Mouse (Mus musculus): Measurements from ENCODE around the gene Ppp1cc. TPM values are rescaled to one million over a fixed set of nuclear protein-coding genes. Genes with fewer than 3 reads are reported as not detected.
"Not testable (repeated sequence)": the region's sequence is repeated elsewhere in the genome, so short reads cannot be mapped to it uniquely, and the experiment has no call there.

Gene Ppp1cc
- polyA plus RNA-seq, 1 experiment, result 73.9 TPM

GRCm38 (mm10) chr5:122209591-122210368 is 51.7 kb downstream of the Ppp1cc start:
- Histone ChIP-seq H3K4me1 (ENCODE audit: control insufficient read depth, insufficient read depth, insufficient read length) (peaks cover 19% of the 10 kb centered on the region; the same call in 1 of the 2 replicates), H3K36me3 (ENCODE audit: control insufficient read depth, insufficient read depth, low read length) (peaks cover 9% of the 10 kb centered on the region), H3K27me3 (ENCODE audit: control insufficient read depth, insufficient read depth, low read length) (no peaks in the 10 kb centered on the region), H3K4me3 (ENCODE audit: extremely low read depth, insufficient read depth, insufficient read length) (peak overlapping the region; percentile 69), H3K27ac (ENCODE audit: insufficient read depth, low read length) (peak overlapping the region; percentile 95)
- TF ChIP-seq CTCF (IDR thresholded peaks at IDR 0.05; ENCODE audit: extremely low read depth, insufficient read depth, insufficient read length, insufficient replicate concordance), result 0 out of 2 replicates have a peak, but pooled peaks have one; percentile 0
- peak; percentile 71 for TF ChIP-seq POLR2A (IDR thresholded peaks at IDR 0.05; ENCODE audit: low read depth, low read length)
- DNase-seq (ENCODE audit: low read depth in 1 of 2, low spot score in 2 of 2), result peak; percentile 73 to 82
- 9% methylated on average over 21 of the region's 21 CpGs for WGBS

GRCm38 (mm10) chr5:122210890-122211289 is 52.8 kb downstream of the Ppp1cc start:
- WGBS, result 72% methylated on average over 8 of the region's 8 CpGs
- peaks cover 18% of the 10 kb centered on the region for H3K4me1 ChIP-seq (ENCODE audit: control insufficient read depth, insufficient read depth, insufficient read length)
- DNase-seq (ENCODE audit: low read depth in 1 of 2, low spot score in 2 of 2), result no peak
- no peak for TF ChIP-seq CTCF (IDR thresholded peaks at IDR 0.05; ENCODE audit: extremely low read depth, insufficient read depth, insufficient read length, insufficient replicate concordance)
- no peak for TF ChIP-seq POLR2A (IDR thresholded peaks at IDR 0.05; ENCODE audit: low read depth, low read length)
- H3K27ac ChIP-seq (ENCODE audit: insufficient read depth, low read length), result peak overlapping the region; percentile 95
- H3K27me3 ChIP-seq (ENCODE audit: control insufficient read depth, insufficient read depth, low read length), result no peaks in the 10 kb centered on the region
- H3K4me3 ChIP-seq (ENCODE audit: extremely low read depth, insufficient read depth, insufficient read length), result peak overlapping the region; percentile 69
- peaks cover 9% of the 10 kb centered on the region for H3K36me3 ChIP-seq (ENCODE audit: control insufficient read depth, insufficient read depth, low read length)

GRCm38 (mm10) chr5:122212125-122212524 is 54.0 kb downstream of the Ppp1cc start:
- Histone ChIP-seq H3K36me3 (ENCODE audit: control insufficient read depth, insufficient read depth, low read length) (peaks cover 13% of the 10 kb centered on the region), H3K27me3 (ENCODE audit: control insufficient read depth, insufficient read depth, low read length) (no peaks in the 10 kb centered on the region), H3K27ac (ENCODE audit: insufficient read depth, low read length) (peak overlapping the region; percentile 95), H3K4me1 (ENCODE audit: control insufficient read depth, insufficient read depth, insufficient read length) (peaks cover 21% of the 10 kb centered on the region), H3K4me3 (ENCODE audit: extremely low read depth, insufficient read depth, insufficient read length) (peak overlapping the region; percentile 66)
- WGBS, result 58% methylated on average over 8 of the region's 8 CpGs
- no peak for TF ChIP-seq POLR2A (IDR thresholded peaks at IDR 0.05; ENCODE audit: low read depth, low read length)
- TF ChIP-seq CTCF (IDR thresholded peaks at IDR 0.05; ENCODE audit: extremely low read depth, insufficient read depth, insufficient read length, insufficient replicate concordance), result no peak
- DNase-seq (ENCODE audit: low read depth in 1 of 2, low spot score in 2 of 2), result no peak

GRCm38 (mm10) chr5:122212820-122213219 is 54.7 kb downstream of the Ppp1cc start:
- WGBS, result 97% methylated on average over 1 of the region's 1 CpGs

GRCm38 (mm10) chr5:122213861-122214260 is 55.8 kb downstream of the Ppp1cc start:
- Histone ChIP-seq H3K4me1 (ENCODE audit: control insufficient read depth, insufficient read depth, insufficient read length) (peaks cover 18% of the 10 kb centered on the region), H3K36me3 (ENCODE audit: control insufficient read depth, insufficient read depth, low read length) (peaks cover 15% of the 10 kb centered on the region), H3K4me3 (ENCODE audit: extremely low read depth, insufficient read depth, insufficient read length) (peak overlapping the region; percentile 32; the same call in 1 of the 2 replicates), H3K27me3 (ENCODE audit: control insufficient read depth, insufficient read depth, low read length) (no peaks in the 10 kb centered on the region), H3K27ac (ENCODE audit: insufficient read depth, low read length) (peak overlapping the region; percentile 84)
- WGBS, result 56% methylated on average over 6 of the region's 6 CpGs
- DNase-seq (ENCODE audit: low read depth in 1 of 2, low spot score in 2 of 2), result peak in 1 of 2 experiments; percentile 41
- no peak for TF ChIP-seq CTCF (IDR thresholded peaks at IDR 0.05; ENCODE audit: extremely low read depth, insufficient read depth, insufficient read length, insufficient replicate concordance)
- TF ChIP-seq POLR2A (IDR thresholded peaks at IDR 0.05; ENCODE audit: low read depth, low read length), result no peak

More at GRCm38 (mm10) chr5:122212820-122213219, 54.7 kb downstream of the Ppp1cc start:
- H3K36me3 ChIP-seq (ENCODE audit: control insufficient read depth, insufficient read depth, low read length), result peaks cover 13% of the 10 kb centered on the region
- DNase-seq (ENCODE audit: low read depth in 1 of 2, low spot score in 2 of 2), result peak in 1 of 2 experiments; percentile 28
- peaks cover 17% of the 10 kb centered on the region for H3K4me1 ChIP-seq (ENCODE audit: control insufficient read depth, insufficient read depth, insufficient read length)
- H3K27ac ChIP-seq (ENCODE audit: insufficient read depth, low read length); H3K4me3 ChIP-seq (ENCODE audit: extremely low read depth, insufficient read depth, insufficient read length); H3K27me3 ChIP-seq (ENCODE audit: control insufficient read depth, insufficient read depth, low read length): not testable (repeated sequence)

- no peaks in the 10 kb centered on the region for H3K27me3 ChIP-seq (ENCODE audit: control insufficient read depth, insufficient read depth, low read length)
- no peak overlapping the region; the same call in 1 of the 2 replicates for H3K4me3 ChIP-seq (ENCODE audit: extremely low read depth, insufficient read depth, insufficient read length)
- peaks cover 35% of the 10 kb centered on the region for H3K36me3 ChIP-seq (ENCODE audit: control insufficient read depth, insufficient read depth, low read length)
- H3K27ac ChIP-seq (ENCODE audit: insufficient read depth, low read length), result peak overlapping the region; percentile 99
- TF ChIP-seq CTCF (IDR thresholded peaks at IDR 0.05; ENCODE audit: extremely low read depth, insufficient read depth, insufficient read length, insufficient replicate concordance), result no peak
- TF ChIP-seq POLR2A (IDR thresholded peaks at IDR 0.05; ENCODE audit: low read depth, low read length), result no peak
- H3K4me1 ChIP-seq (ENCODE audit: control insufficient read depth, insufficient read depth, insufficient read length), result peaks cover 45% of the 10 kb centered on the region
- no peak for DNase-seq (ENCODE audit: low read depth in 1 of 2, low spot score in 2 of 2)
- WGBS, result 54% methylated on average over 6 of the region's 6 CpGs
Measured at GRCm38 (mm10) chr5:122217636-122218035, 59.6 kb downstream of the Ppp1cc start.
